Mouse (Mus musculus): ENCODE measurements around the gene Fam167b. TPM values are rescaled to one million over a fixed set of nuclear protein-coding genes. Genes with fewer than 3 reads are reported as not detected.

Gene Fam167b
- polyA plus RNA-seq (2012; rRNA removed): 14.7 and 17.7 TPM in 2 replicates

DNA sequence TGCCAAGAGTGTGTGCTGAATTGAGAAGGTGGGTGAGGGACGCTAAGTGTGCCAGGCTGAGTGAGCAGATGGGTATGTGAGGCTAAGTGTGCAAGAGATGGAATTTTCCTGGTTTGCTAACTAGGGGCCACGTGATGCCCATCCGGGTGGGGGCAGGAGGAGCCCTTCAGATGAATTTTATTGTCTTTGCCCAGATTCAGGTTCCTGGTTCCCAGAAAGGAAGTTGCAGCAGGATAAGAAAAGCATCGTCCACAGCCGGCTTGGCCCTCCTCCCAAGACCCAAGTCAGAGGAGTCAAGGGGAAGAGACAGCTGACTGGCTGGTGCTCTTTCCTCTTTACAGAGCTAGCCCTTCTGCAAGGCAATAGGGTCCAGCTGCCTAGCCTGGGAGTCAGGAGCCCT is at the start of gene Fam167b:
Gene Fam167b (minus strand): TSS at position 84 of the 400 bp plus-strand sequence.

GRCm38 (mm10) chr4:129623681-129624091 is 45.3 kb upstream of the Fam167b start, which contains the start of gene Ccdc28b:
Gene Ccdc28b, minus strand, starts transcription at chr4:129623947.

DNA sequence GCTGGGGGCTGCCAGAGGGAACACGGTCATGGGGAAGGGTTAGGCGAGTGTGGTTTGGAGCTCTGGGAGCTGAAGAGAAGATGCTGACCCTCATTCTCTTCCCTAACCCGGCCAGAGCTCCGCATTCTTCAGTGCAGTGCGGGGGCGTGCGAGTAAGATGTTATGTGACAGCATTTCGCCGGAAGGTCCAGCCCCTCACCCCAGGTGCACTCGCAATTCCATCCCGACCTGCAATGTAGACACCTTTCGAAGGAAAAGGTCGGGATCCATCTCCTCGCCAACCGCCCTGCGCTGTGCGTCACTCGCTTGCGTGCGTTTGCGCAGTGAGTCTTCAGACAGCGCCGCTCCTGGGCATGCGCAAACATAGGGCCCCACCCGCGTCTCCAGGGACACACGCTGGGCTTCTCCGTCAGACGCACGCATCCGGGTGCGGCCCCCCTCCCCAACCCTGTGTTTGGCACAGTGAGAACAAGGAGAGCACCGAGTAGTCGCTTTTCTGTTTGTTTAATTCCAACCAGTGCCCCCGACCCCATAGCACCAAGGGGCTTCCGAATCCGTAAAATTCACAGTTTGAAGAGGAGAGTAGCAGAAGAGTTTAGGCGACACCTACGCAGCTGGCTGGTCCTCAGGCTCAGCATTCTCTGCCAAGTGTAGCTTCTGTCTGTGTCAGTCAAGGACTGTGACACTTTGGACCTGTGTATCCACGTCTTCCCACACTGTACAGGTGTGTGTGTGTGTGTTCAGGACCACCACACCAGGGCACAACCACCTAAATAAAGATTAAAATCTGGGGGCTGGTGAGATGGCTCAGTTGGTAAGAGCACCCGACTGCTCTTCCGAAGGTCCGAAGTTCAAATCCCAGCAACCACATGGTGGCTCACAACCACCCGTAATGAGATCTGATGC is 40.7 kb upstream of the Fam167b start, which contains the start of gene Iqcc:
Gene Iqcc (minus strand): TSS at position 314 of the 906 bp plus-strand sequence.

GRCm38 (mm10) chr4:129614093-129614492 is 35.7 kb upstream of the Fam167b start, which contains the start of gene Dcdc2b:
Gene Dcdc2b, minus strand, starts transcription at chr4:129614257.

DNA sequence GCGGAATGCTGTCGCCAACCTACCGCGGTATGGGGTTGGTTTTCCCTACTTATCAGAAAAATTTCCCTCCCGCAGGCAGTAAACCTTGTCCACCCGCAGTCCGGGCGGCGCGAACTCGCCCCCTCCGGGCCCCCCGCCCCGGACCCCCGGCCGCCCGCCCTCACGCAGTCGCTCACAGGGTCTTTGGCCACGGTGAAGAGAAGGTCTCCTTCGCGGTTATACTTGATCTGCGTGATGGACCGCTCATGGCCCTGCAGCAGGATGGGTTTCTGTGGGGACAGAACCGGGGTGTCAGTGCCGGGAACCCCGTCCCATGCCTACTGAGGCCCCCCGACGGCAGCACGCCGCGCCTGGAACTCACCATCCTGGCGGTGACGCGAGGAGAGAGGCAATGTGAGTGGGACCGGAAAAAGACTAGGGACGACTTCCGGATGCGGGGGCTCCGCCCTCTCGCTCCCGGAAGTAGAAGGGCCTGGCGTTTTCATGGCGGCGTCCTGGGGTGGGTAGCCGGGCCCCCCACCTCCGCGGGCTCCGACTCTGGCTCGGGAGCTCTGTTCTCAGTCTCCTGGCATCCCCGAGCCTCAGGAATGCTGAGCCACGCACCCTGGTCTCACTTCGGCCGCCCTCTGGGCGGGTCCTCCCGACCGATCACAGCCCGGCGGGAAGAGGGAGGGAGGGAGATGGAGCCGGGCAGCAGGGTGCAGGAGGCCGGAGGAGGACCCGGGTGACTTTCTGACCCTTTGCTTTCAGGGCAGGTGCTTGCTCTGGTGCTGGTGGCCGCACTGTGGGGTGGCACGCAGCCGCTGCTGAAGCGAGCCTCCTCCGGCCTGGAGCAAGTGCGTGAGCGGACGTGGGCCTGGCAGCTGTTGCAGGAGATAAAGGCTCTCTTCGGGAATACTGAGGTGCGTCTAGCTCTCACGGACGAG is 22.1 kb upstream of the Fam167b start, which contains the start of the genes Eif3i and Tmem234:
Gene Eif3i (minus strand): TSS at position 416 of the 926 bp plus-strand sequence.
Gene Tmem234 (plus strand): TSS at position 436 of the 926 bp plus-strand sequence.

DNA sequence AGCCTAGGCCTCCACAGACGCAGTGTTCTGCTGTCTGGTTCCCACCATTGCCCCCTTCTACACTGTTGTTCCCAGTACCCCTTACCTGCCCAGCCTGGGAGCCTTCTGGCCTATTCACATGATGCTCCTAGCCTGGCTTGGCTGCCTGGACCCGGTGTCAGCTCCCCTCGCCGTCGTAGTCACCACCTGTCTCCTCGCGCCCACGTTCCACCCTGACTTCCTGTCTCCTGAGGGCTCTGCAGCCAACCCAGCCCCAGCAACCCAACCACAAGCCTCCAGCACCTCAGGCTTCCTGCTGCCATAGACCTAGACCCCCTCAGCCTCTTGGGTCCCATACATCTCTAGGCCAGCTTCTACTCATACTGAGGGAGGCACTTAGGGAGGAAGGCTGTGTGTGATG is 4.9 kb downstream of the Fam167b start, which contains the start of gene Lck:
Gene Lck (minus strand): TSS at position 212 of the 400 bp plus-strand sequence.

DNA sequence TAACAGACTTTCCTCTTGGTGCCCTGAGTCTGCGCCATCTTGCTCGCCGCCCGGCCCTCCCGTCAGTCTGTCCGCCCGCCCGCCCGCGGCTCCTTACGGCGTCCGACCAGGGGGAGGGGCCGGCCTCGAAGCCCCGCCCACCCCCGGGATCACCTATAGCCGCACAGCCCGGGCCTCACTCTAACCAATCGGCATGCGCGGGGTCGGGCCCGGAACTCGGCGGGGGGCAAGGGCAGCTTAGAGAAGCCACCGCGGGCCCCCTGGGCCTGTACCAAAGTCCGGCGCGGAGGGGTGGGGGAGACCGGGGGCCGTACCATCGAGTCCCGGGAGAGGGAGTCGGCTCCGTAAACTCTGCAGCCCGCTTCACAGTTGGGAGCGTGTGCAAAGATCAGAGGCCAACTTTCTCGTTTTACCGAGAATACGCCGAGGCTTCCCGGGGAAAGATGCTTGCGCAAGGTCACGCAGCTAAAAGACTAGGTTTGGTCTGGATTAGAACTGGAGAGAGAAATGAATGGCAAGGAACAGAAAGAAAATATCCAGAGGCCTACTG is 35.7 kb downstream of the Fam167b start, which contains the start of gene Hdac1:
Gene Hdac1 (minus strand): TSS at position 122 of the 550 bp plus-strand sequence.

Other genes with a start within 250 kb of the Fam167b start
- gene Rbbp4, start 243.2 kb downstream of the Fam167b start, polyA plus RNA-seq (2012; rRNA removed): 41.9 and 43.1 TPM in 2 replicates
- gene Zbtb8os, start 242.9 kb downstream of the Fam167b start, polyA plus RNA-seq (2012; rRNA removed): 32.4 and 33.6 TPM in 2 replicates
- gene Zbtb8a, start 200.4 kb downstream of the Fam167b start, polyA plus RNA-seq (2012; rRNA removed): 2.6 TPM in 2 replicates
- gene Zbtb8b, start 137.7 kb downstream of the Fam167b start, polyA plus RNA-seq (2012; rRNA removed): 1.6 and 1.8 TPM in 2 replicates
- 28.2 and 28.8 TPM in 2 replicates for gene Bsdc1, start 117.0 kb downstream of the Fam167b start, polyA plus RNA-seq (2012; rRNA removed)
- gene Tssk3, start 87.5 kb downstream of the Fam167b start, polyA plus RNA-seq (2012; rRNA removed): not detected in 2 replicates
- gene Fam229a, start 87.4 kb downstream of the Fam167b start, polyA plus RNA-seq (2012; rRNA removed): 0.38 and 0.53 TPM in 2 replicates
- gene Marcksl1, start 65.0 kb downstream of the Fam167b start, polyA plus RNA-seq (2012; rRNA removed): 36.7 and 37.6 TPM in 2 replicates
- gene Hdac1, start 35.8 kb downstream of the Fam167b start, polyA plus RNA-seq (2012; rRNA removed): 54.0 and 56.1 TPM in 2 replicates
- 3.4 and 3.7 TPM in 2 replicates for gene Lck, start 4.9 kb downstream of the Fam167b start, polyA plus RNA-seq (2012; rRNA removed)
- gene Eif3i, start 22.1 kb upstream of the Fam167b start, polyA plus RNA-seq (2012; rRNA removed): 168 and 178 TPM in 2 replicates
- 61.2 and 61.3 TPM in 2 replicates for gene Tmem234, start 22.1 kb upstream of the Fam167b start, polyA plus RNA-seq (2012; rRNA removed)
- 0.60 and 0.62 TPM in 2 replicates for gene Dcdc2b, start 35.7 kb upstream of the Fam167b start, polyA plus RNA-seq (2012; rRNA removed)
- gene Iqcc, start 40.5 kb upstream of the Fam167b start, polyA plus RNA-seq (2012; rRNA removed): 5.4 and 6.6 TPM in 2 replicates
- 13.5 and 15.0 TPM in 2 replicates for gene Ccdc28b, start 45.4 kb upstream of the Fam167b start, polyA plus RNA-seq (2012; rRNA removed)
- 12.8 and 13.9 TPM in 2 replicates for gene Txlna, start 62.5 kb upstream of the Fam167b start, polyA plus RNA-seq (2012; rRNA removed)
- 8.6 and 9.1 TPM in 2 replicates for gene Kpna6, start 94.2 kb upstream of the Fam167b start, polyA plus RNA-seq (2012; rRNA removed)
- gene Tmem39b, start 118.3 kb upstream of the Fam167b start, polyA plus RNA-seq (2012; rRNA removed): 7.4 and 7.7 TPM in 2 replicates
- gene Khdrbs1, start 163.8 kb upstream of the Fam167b start, polyA plus RNA-seq (2012; rRNA removed): 8.8 and 9.2 TPM in 2 replicates
- 36.1 and 40.3 TPM in 2 replicates for gene Ptp4a2, start 232.7 kb upstream of the Fam167b start, polyA plus RNA-seq (2012; rRNA removed)